Mouse (Mus musculus) E14TG2a.4 (cell line): ENCODE measurements at regions not wholly inside any gene's neighbourhood (a gene's known extent, or its start where the extent isn't known, plus 50 kb on each side); places are given as distances from the start of the nearest gene placed in this dataset.

ENCODE experiments used
- CTCF ChIP-seq: conservative IDR thresholded peaks from 2 replicates; pipeline ENCODE4 v1.5.1; 2014; ENCODE audit warnings: low read length
- NANOG ChIP-seq: IDR thresholded peaks from 2 replicates; pipeline ENCODE4 v1.6.1; 2014; ENCODE audit warnings: borderline replicate concordance, low read length, mixed read lengths

DNA sequence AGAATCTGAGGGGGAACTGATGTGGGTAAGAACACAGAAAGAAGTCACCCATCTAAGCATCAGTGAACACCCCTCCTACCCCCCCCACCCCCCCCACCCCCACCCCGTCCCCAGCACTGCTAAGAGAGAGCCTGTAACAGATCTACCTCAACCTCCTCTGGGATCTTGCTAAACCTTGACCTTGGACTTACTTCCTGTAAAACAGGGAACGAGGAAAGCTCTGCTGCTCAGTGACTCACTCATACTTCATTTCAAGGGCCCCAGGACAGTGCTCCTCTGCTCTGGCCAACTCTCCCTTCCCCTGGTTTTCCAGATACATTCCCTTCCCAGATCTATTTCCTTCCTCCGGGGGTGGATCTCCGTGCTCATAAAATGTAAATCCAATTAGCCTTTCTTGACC lies 510.4 kb upstream of the Mpdz start:
- TF ChIP-seq CTCF (no peak), NANOG (no peak)
